In genomic region chr1:91013803-91014202, GRCm38 (mm10) we compare ENCODE assay signal across 14 mouse cellular contexts. TPM values are rescaled to one million over a fixed set of nuclear protein-coding genes. Genes with fewer than 3 reads are reported as not detected.
DNase-seq lines count a peak whose midpoint lies in the region; ATAC-seq and TF ChIP-seq lines count a peak whose summit lies in the region.
"Had no signal": no experiment of that assay in that cellular context is flagged by ENCODE, and none has a peak within 500 bp of the region (broad histone marks: within the 10 kb centered on the region; RNA-seq: fewer than 3 reads in every experiment).

No protein-coding gene starts in this region.

- H3K27ac ChIP-seq in gastrocnemius, adult 2 months: peak overlapping the region; percentile 90
- H3K27ac ChIP-seq in heart, embryonic 14.5 days (replicated peaks in 1 of 2; ENCODE audit: control insufficient read depth in 1 of 2, insufficient read depth in 1 of 2, low read depth in 2 of 2, low read length in 2 of 2): peak overlapping the region; percentile 89 to 97
- no peak overlapping the region for H3K27ac ChIP-seq in limb, embryonic 14.5 days (replicated peaks; ENCODE audit: low read depth, low read length)
- no peak overlapping the region for H3K27ac ChIP-seq in left cerebral cortex, adult 2 months
- H3K27ac ChIP-seq: hindbrain, embryonic 15.5 days; liver, embryonic 12.5 days; midbrain, embryonic 15.5 days had no signal

- peaks cover 74 to 91% of the 10 kb centered on the region in 2 experiments for H3K4me1 ChIP-seq in heart, embryonic 14.5 days (ENCODE audit: control insufficient read depth in 2 of 2, insufficient read depth in 2 of 2, low read length in 2 of 2)
- peaks cover 29% of the 10 kb centered on the region for H3K4me1 ChIP-seq in limb, embryonic 14.5 days (ENCODE audit: control insufficient read depth, insufficient read depth, low read length)

- intact Hi-C loops in gastrocnemius, adult 2 months (cut with DNase I): no loop called here
- intact Hi-C loops in gastrocnemius, postnatal 14 days (cut with DNase I; ENCODE audit: low total_unique reads): no loop called here
- intact Hi-C loops in left cerebral cortex, adult 2 months (cut with DNase I): no loop called here

- no peak overlapping the region for H3K4me2 ChIP-seq in heart, embryonic 14.5 days (ENCODE audit: low read length)
- H3K4me2 ChIP-seq in limb, embryonic 14.5 days (replicated peaks; ENCODE audit: low read depth, low read length, severe bottlenecking): no peak overlapping the region
- H3K4me2 ChIP-seq: hindbrain, embryonic 15.5 days; liver, embryonic 12.5 days; midbrain, embryonic 15.5 days had no signal

- no peaks in the 10 kb centered on the region for H3K36me3 ChIP-seq in heart, embryonic 14.5 days (ENCODE audit: control insufficient read depth, insufficient read depth, low read length)
- H3K36me3 ChIP-seq in limb, embryonic 14.5 days (ENCODE audit: control insufficient read depth, insufficient read depth, low read length): 0 out of 2 replicates have a peak, but pooled peaks cover 4% of the 10 kb centered on the region
- H3K36me3 ChIP-seq: hindbrain, embryonic 15.5 days; liver, embryonic 12.5 days; midbrain, embryonic 15.5 days had no signal

- no peak for ATAC-seq in heart, embryonic 14.5 days (ENCODE audit: insufficient number of reproducible peaks, insufficient read depth, low FRiP score, low read depth)
- no peak for ATAC-seq in limb, embryonic 14.5 days (ENCODE audit: low FRiP score, low read depth)
- ATAC-seq in erythroid progenitor cell, adult 5-6 weeks (replicated peaks; ENCODE audit: low FRiP score, poor library complexity, severe bottlenecking): no peak
- ATAC-seq: liver, embryonic 12.5 days; midbrain, embryonic 15.5 days had no signal

- H3K4me3 ChIP-seq in gastrocnemius, adult 2 months: no peak overlapping the region; the same call in 1 of the 2 replicates
- H3K4me3 ChIP-seq in heart, embryonic 14.5 days (ENCODE audit: control insufficient read depth in 1 of 2, insufficient read depth in 1 of 2, low read depth in 1 of 2, low read length in 2 of 2): no peak overlapping the region
- H3K4me3 ChIP-seq in limb, embryonic 14.5 days (replicated peaks; ENCODE audit: low read length): no peak overlapping the region
- H3K4me3 ChIP-seq in left cerebral cortex, adult 2 months: no peak overlapping the region
- H3K4me3 ChIP-seq: erythroblast, embryonic 14.5 days; hindbrain, embryonic 15.5 days; liver, embryonic 12.5 days; midbrain, embryonic 15.5 days had no signal

- TF ChIP-seq CTCF in gastrocnemius, adult 2 months (IDR thresholded peaks at IDR 0.05): no peak
- no peak for TF ChIP-seq CTCF in left cerebral cortex, adult 2 months (IDR thresholded peaks at IDR 0.05)

- H3K27me3 ChIP-seq in heart, embryonic 14.5 days (ENCODE audit: control insufficient read depth, insufficient read depth, low read length): no peaks in the 10 kb centered on the region
- no peaks in the 10 kb centered on the region for H3K27me3 ChIP-seq in limb, embryonic 14.5 days (ENCODE audit: control insufficient read depth, insufficient read depth, low read length)
- H3K27me3 ChIP-seq: hindbrain, embryonic 15.5 days; liver, embryonic 12.5 days; midbrain, embryonic 15.5 days had no signal

- TF ChIP-seq POLR2A in limb, embryonic 14.5 days (IDR thresholded peaks at IDR 0.05; ENCODE audit: borderline replicate concordance, extremely low read depth, insufficient read depth, insufficient read length): no peak

- 38% methylated on average over 3 of the region's 3 CpGs for WGBS in heart, embryonic 14.5 days
- WGBS in limb, embryonic 14.5 days: 70% methylated on average over 3 of the region's 3 CpGs

- no peaks in the 10 kb centered on the region for H3K9me3 ChIP-seq in heart, embryonic 14.5 days (ENCODE audit: control insufficient read depth, low read length)
- no peaks in the 10 kb centered on the region for H3K9me3 ChIP-seq in limb, embryonic 14.5 days (ENCODE audit: control insufficient read depth, low read length)
- H3K9me3 ChIP-seq: hindbrain, embryonic 15.5 days; liver, embryonic 12.5 days; midbrain, embryonic 15.5 days had no signal

- no peak for DNase-seq in gastrocnemius, adult 2 months
- DNase-seq in gastrocnemius, postnatal 14 days: no peak
- peak; percentile 40 for DNase-seq in adrenal gland, postnatal 14 days
- DNase-seq in limb, embryonic 14.5 days (ENCODE audit: low spot score): peak; percentile 30
- no peak for DNase-seq in left cerebral cortex, adult 2 months (ENCODE audit: extremely low spot score in 1 of 2, low spot score in 2 of 2)
- DNase-seq in liver: no peak
- DNase-seq: cerebellum, postnatal 10 days; layer of hippocampus, postnatal 36 days had no signal

- H3K9ac ChIP-seq in heart, embryonic 14.5 days (ENCODE audit: low read length): peak overlapping the region; percentile 57
- H3K9ac ChIP-seq in limb, embryonic 14.5 days (ENCODE audit: low read depth, low read length, severe bottlenecking): no peak overlapping the region
- H3K9ac ChIP-seq: hindbrain, embryonic 15.5 days; liver, embryonic 12.5 days; midbrain, embryonic 15.5 days had no signal

RNA-seq across cellular contexts. Expression of gene Lrrfip1, which starts 15.3 kb away (rescaled TPM):
- 100 to 1,000 TPM; 131 to 149 TPM for total RNA-seq in gastrocnemius, adult 2 months (2021)
- total RNA-seq in gastrocnemius, postnatal 14 days (2021): 100 to 1,000 TPM; 202 to 236 TPM
- total RNA-seq in adrenal gland, postnatal 14 days (2021): 49.4 and 61.1 TPM in 2 replicates
- 151 and 161 TPM in 2 replicates for polyA plus RNA-seq in heart, embryonic 14.5 days (2014; fragmentation: Nextera tagmentation; extraction: Ambion mirVana)
- 27.6 and 41.6 TPM in 2 replicates for polyA plus RNA-seq in limb, embryonic 14.5 days (2012; rRNA removed)
- polyA plus RNA-seq in limb, embryonic 14.5 days (2014; fragmentation: Nextera tagmentation; extraction: Ambion mirVana): 41.6 and 44.3 TPM in 2 replicates
- 10 to 100 TPM; 71.4 to 75.1 TPM for total RNA-seq in left cerebral cortex, adult 2 months (2021)
- total RNA-seq in erythroid progenitor cell, adult 5-6 weeks (2015; ENCODE audit: low replicate concordance): 21.0 and 28.1 TPM in 2 replicates
- total RNA-seq in erythroid progenitor cell, adult 5-6 weeks (2017; ENCODE audit: low replicate concordance): 17.1 and 22.1 TPM in 2 replicates

RNA-seq across cellular contexts. Expression of gene Rab17, which starts 44.3 kb away (rescaled TPM):
- not detected for total RNA-seq in gastrocnemius, adult 2 months (2021)
- under 1 TPM in 1 of 2 experiments, not detected in 1; 0.31 TPM for total RNA-seq in gastrocnemius, postnatal 14 days (2021)
- total RNA-seq in adrenal gland, postnatal 14 days (2021): 0.64 and 2.7 TPM in 2 replicates
- 2.5 and 2.7 TPM in 2 replicates for polyA plus RNA-seq in heart, embryonic 14.5 days (2014; fragmentation: Nextera tagmentation; extraction: Ambion mirVana)
- polyA plus RNA-seq in limb, embryonic 14.5 days (2012; rRNA removed): 0.76 and 0.78 TPM in 2 replicates
- 1.0 and 1.6 TPM in 2 replicates for polyA plus RNA-seq in limb, embryonic 14.5 days (2014; fragmentation: Nextera tagmentation; extraction: Ambion mirVana)
- total RNA-seq in left cerebral cortex, adult 2 months (2021): under 1 TPM in 1 of 2 experiments, not detected in 1; 0.23 TPM
- total RNA-seq in erythroid progenitor cell, adult 5-6 weeks (2015; ENCODE audit: low replicate concordance): not detected in 2 replicates
- total RNA-seq in erythroid progenitor cell, adult 5-6 weeks (2017; ENCODE audit: low replicate concordance): not detected in 2 replicates
- total RNA-seq: layer of hippocampus, postnatal 36 days had no signal
- polyA plus RNA-seq: erythroblast, embryonic 14.5 days had no signal

Comparison
In these comparisons a context has a peak if more than half of its experiments do, and no peak if none do; other contexts are left out.
1. DNase-seq: peak in adrenal gland, postnatal 14 days (single experiment) and limb, embryonic 14.5 days (single experiment); none in gastrocnemius, adult 2 months (single experiment), gastrocnemius, postnatal 14 days (single experiment), left cerebral cortex, adult 2 months (0 of 2) and liver (single experiment).
2. H3K27ac ChIP-seq: peak in gastrocnemius, adult 2 months (single experiment) and heart, embryonic 14.5 days (2 of 2); none in limb, embryonic 14.5 days (single experiment) and left cerebral cortex, adult 2 months (single experiment).